Mouse (Mus musculus) ES-E14 (cell line): ENCODE results near the gene Gramd1b.

ENCODE experiments used
- CHD2 ChIP-seq: IDR thresholded peaks from 2 replicates; pipeline ENCODE4 v1.6.1; 2014; ENCODE audit warnings: mild to moderate bottlenecking, low read depth, low read length, inconsistent platforms
- MAFK ChIP-seq: IDR thresholded peaks from 2 replicates; pipeline ENCODE4 v1.6.1; 2014; ENCODE audit warnings: mild to moderate bottlenecking, low read depth, low read length, inconsistent platforms; ENCODE audit not compliant: insufficient read depth
- ZNF384 ChIP-seq: IDR thresholded peaks from 2 replicates; pipeline ENCODE4 v1.6.1; 2012; ENCODE audit warnings: low read depth, low read length, inconsistent platforms

DNA sequence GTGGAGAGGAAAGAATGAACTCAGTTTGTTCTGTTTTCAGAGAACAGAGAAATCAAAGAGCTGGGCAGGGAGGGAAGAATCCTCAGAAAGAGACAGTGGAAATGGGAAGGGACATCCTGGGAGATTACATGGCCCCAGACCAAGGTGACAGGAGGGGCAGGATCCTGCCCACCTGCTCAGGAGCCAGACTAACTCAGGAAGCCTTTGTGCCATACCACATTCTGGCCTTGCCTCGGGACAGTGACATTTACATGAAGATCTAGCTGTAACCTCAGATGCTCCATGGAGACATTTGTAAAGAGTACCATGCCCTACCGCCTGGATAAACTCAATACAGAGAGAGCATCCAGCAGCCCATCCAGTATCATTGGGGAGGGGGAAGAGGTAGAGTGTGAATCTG lies 196.6 kb downstream of the Gramd1b start:
- TF ChIP-seq ZNF384 (no peak), MAFK (no peak), CHD2 (no peak)
